Mouse (Mus musculus): ENCODE results near the gene Ptpa. TPM values are rescaled to one million over a fixed set of nuclear protein-coding genes. Genes with fewer than 3 reads are reported as not detected.

Gene Ptpa
- 89.8 TPM for total RNA-seq (2023)

DNA sequence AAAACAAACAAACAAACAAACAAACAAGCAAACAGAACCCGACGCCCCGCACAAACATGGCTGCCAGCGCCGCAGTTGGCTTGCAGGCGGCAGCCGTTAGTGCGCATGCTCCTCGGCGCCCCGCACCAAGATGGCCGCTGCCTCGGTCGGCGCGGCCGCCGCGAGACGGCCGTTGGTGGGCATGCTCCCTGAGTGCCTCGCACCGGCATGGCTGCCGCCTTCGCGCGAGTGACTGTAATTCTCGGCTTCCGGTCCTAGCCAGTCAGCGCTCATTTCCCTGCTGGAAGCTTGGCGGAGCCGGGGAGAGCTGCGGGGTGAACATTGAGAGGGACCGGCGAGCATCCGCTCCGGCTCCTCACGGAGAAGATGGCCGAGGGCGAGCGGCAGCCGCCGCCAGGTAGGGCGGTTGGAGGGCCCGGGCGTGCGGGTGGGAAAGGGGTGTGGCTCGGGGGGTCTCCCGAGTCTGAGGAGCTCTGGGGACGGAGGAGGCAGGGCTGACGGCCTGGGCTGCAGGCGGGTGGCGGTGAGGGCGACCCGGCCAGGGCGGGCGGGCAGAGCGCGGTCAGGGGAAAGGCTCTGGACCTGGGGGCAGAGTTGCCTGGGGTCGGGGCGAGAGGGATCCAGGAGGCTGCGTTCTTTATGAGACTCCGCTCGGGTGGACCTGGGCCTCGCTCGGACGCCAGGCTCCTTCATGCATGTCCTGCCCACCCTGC lies at the start of gene Ptpa:
Ptpa (plus strand) TSS at position 104 of the 713 bp plus-strand sequence.

DNA sequence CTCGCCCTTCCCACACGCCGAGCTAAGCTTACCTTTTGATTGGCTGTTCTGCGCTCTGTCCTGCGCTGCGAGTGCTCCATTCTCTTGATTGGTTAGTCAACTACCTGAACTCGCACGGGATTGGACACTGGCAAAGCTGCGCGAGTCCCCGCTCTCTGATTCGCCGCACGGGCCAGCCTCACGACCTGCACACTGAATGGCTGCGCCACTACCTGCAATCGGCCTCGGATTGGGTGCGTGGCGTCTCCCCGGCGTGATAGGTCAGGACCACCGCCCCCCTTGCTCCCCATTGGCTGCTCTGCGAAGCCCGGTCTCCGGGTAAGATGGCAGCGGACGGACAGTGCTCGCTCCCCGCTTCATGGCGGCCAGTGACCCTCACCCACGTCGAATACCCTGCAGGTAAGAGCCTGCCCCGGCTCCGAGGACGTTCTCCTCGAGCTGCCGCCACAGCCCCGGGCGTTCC lies 23.7 kb upstream of the Ptpa start, which contains the start of gene Dolpp1:
Dolpp1 (plus strand) TSS at position 141 of the 463 bp plus-strand sequence.

DNA sequence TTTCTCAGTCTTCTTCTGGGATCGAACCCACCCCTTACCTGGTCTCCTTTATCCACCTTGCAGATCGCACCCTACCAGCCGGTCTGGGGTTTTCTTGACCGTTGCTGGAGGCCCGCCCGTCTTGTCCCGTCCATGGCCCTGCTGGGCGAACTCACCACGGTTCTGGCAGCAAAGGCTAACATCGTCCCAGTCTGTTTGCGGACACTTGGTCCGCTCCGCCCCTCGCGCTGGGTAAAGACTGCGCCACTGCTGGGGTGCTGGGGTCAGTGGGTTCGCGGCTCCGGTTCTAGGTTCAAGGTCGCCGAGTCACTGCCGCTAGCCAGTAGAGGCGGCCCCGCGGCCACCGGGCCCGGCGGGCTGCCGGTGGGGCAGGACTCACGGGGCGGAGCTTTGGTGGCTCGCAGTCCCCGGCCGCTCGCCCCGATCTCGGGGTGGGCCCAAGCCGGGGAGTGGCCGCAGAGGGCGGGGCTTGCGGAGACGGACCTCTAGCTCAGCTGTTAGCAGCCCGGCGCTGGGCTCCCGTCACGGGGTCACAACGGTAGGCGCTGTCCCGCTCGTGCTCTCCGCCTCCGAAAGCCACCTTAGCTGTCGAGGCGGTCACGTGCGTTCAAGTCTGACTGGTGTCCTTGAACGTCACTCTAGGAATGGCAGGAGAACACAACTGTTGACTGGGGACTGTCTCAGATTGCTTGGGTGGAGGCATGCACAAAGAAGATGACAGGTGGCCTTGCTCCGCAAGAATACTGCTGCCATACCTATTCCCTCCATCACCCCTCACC lies 493 bp upstream of the Ptpa start, which contains the start of gene Crat:
Crat (minus strand) TSS at position 657 of the 779 bp plus-strand sequence.

DNA sequence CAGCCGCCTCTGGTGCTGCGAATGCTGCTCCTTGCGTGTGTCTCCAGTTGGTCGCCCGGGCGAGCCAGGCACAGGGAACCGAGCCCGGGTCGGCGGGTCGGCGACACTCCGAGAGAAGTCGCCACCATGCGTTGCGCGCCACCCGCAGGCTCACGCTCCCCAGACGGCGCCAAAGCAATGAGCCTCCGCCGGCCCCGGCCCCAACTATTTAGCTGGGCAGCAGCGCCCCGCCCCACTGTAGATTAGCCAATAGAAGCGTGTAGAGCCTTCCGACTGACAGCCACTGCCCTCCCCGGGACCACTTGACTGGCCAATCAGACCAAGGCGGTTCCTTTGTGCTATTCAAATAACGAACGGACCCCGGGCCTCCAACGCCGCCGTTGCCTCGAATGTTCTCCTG lies 58.2 kb downstream of the Ptpa start, which contains the start of gene Ier5l:
Ier5l (minus strand) TSS at position 181 of the 400 bp plus-strand sequence.

Other genes starting within 250 kb of the Ptpa start
- gene Endog, start 244.5 kb upstream of the Ptpa start, total RNA-seq (2023), result 16.4 TPM
- gene Spout1, start 237.6 kb upstream of the Ptpa start, total RNA-seq (2023), result 26.0 TPM
- 11.6 TPM for gene Kyat1, start 210.2 kb upstream of the Ptpa start, total RNA-seq (2023)
- 72.8 TPM for gene Lrrc8a, start 178.3 kb upstream of the Ptpa start, total RNA-seq (2023)
- 9.3 TPM for gene Gm28035, start 175.5 kb upstream of the Ptpa start, total RNA-seq (2023)
- gene Phyhd1, start 149.8 kb upstream of the Ptpa start, total RNA-seq (2023), result 22.4 TPM
- gene Gm28038, start 135.0 kb upstream of the Ptpa start, total RNA-seq (2023), result not detected
- gene Dolk, start 129.7 kb upstream of the Ptpa start, total RNA-seq (2023), result 8.6 TPM
- gene Nup188, start 129.6 kb upstream of the Ptpa start, total RNA-seq (2023), result 51.3 TPM
- 86.7 TPM for gene Sh3glb2, start 56.7 kb upstream of the Ptpa start, total RNA-seq (2023)
- gene Miga2, start 51.8 kb upstream of the Ptpa start, total RNA-seq (2023), result 17.2 TPM
- gene Dolpp1, start 23.8 kb upstream of the Ptpa start, total RNA-seq (2023), result 18.5 TPM
- gene Crat, start 226 bp upstream of the Ptpa start, total RNA-seq (2023), result 16.5 TPM
- 0.24 TPM for gene Ier5l, start 58.2 kb downstream of the Ptpa start, total RNA-seq (2023)
- gene Cstad, start 179.0 kb downstream of the Ptpa start, total RNA-seq (2023), result 3.5 TPM

All from CD8-positive naive resting alpha-beta T cell, adult 57 days (primary cell).